Mouse (Mus musculus) CH12.LX (cell line): ENCODE measurements around the gene Ly75. TPM values are rescaled to one million over a fixed set of nuclear protein-coding genes. Genes with fewer than 3 reads are reported as not detected.
A peak's percentile ranks its signal among the peaks of the same experiment; 100 is the strongest.

Source experiments
- DNase-seq: peaks from one replicate; pipeline ENCODE4 v3.0.0-alpha.2; 2013; ENCODE audit errors: extremely low read depth
- H3K27ac ChIP-seq: 2 replicates; pipeline ENCODE4 v1.5.1; 2012; ENCODE audit warnings: low read depth, mild to moderate bottlenecking, control low read depth, moderate library complexity; ENCODE audit not compliant: insufficient read depth
- H3K27me3 ChIP-seq: replicated peaks from 2 replicates; pipeline ENCODE3; 2012; ENCODE audit warnings: inconsistent platforms
- H3K36me3 ChIP-seq, 2 experiments: replicated peaks in 1 of 2; 2 replicates each; pipeline versions ENCODE3 to v1.6.1; 2012; ENCODE audit warnings: inconsistent platforms in 1 of 2, low read length in 1 of 2, mild to moderate bottlenecking in 1 of 2, mixed read lengths in 1 of 2, moderate library complexity in 1 of 2; ENCODE audit not compliant: control insufficient read depth in 1 of 2, insufficient read depth in 1 of 2
- H3K4me1 ChIP-seq, 2 experiments: 2 replicates each; pipeline ENCODE4 v1.6.1; 2012; ENCODE audit warnings: inconsistent platforms in 1 of 2, moderate library complexity in 1 of 2; ENCODE audit not compliant: insufficient read depth in 2 of 2, control insufficient read depth in 1 of 2
- H3K4me2 ChIP-seq: 2 replicates; pipeline ENCODE4 v1.6.1; 2012; ENCODE audit warnings: low read depth, mild to moderate bottlenecking, control low read depth; ENCODE audit not compliant: poor library complexity, insufficient read depth, severe bottlenecking
- H3K4me3 ChIP-seq, 3 experiments: fragments of 150-350 bp in 1 of 3; sonication (generic) in 1 of 3; replicated peaks in 1 of 3; 2 replicates each; pipeline versions ENCODE3 to v1.5.1; 2011 to 2012; ENCODE audit warnings: low read depth in 2 of 3, low read length in 2 of 3, mild to moderate bottlenecking in 2 of 3, moderate library complexity in 2 of 3, control low read depth in 1 of 3, improper control_type of control experiment in 1 of 3, inconsistent platforms in 1 of 3, mixed read lengths in 1 of 3; ENCODE audit not compliant: poor library complexity in 1 of 3
- H3K79me2 ChIP-seq: replicated peaks from 2 replicates; pipeline ENCODE4 v1.6.1; 2012; ENCODE audit warnings: mild to moderate bottlenecking, moderate library complexity; ENCODE audit not compliant: control insufficient read depth, poor library complexity, insufficient read depth, severe bottlenecking; ENCODE audit errors: extremely low read depth
- H3K9ac ChIP-seq: 2 replicates; pipeline ENCODE4 v1.6.1; 2012; ENCODE audit warnings: low read depth, mild to moderate bottlenecking, control low read depth, moderate library complexity; ENCODE audit not compliant: insufficient read depth
- H3K9me3 ChIP-seq: replicated peaks from 2 replicates; pipeline ENCODE3; 2012; ENCODE audit warnings: low read length, inconsistent platforms, mixed read lengths
- ELF1 ChIP-seq: IDR thresholded peaks from 2 replicates; pipeline ENCODE4 v1.6.1; 2014; ENCODE audit warnings: low read depth, mild to moderate bottlenecking, inconsistent platforms, low read length, improper control_type of control experiment
- EP300 ChIP-seq: IDR thresholded peaks from 2 replicates; pipeline ENCODE4 v1.6.1; 2011; ENCODE audit warnings: low read length, improper control_type of control experiment
- ETS1 ChIP-seq: conservative IDR thresholded peaks from 2 replicates; pipeline ENCODE4 v1.6.1; 2012; ENCODE audit warnings: low read depth, mild to moderate bottlenecking, inconsistent platforms, low read length, improper control_type of control experiment, moderate library complexity
- HCFC1 ChIP-seq: IDR thresholded peaks from 2 replicates; pipeline ENCODE4 v1.6.1; 2012; ENCODE audit warnings: low read depth, mild to moderate bottlenecking, inconsistent platforms, low read length, improper control_type of control experiment
- JUN ChIP-seq: IDR thresholded peaks from 2 replicates; pipeline ENCODE4 v1.6.1; 2011; ENCODE audit warnings: low read depth, mild to moderate bottlenecking, low read length, improper control_type of control experiment, moderate library complexity; ENCODE audit not compliant: insufficient read depth
- KAT2A ChIP-seq: IDR thresholded peaks from 2 replicates; pipeline ENCODE4 v1.6.1; 2012; ENCODE audit warnings: low read length, improper control_type of control experiment, inconsistent platforms; ENCODE audit not compliant: insufficient replicate concordance
- MAZ ChIP-seq: IDR thresholded peaks from 2 replicates; pipeline ENCODE4 v1.6.1; 2012; ENCODE audit warnings: low read depth, mild to moderate bottlenecking, inconsistent platforms, low read length, improper control_type of control experiment, moderate library complexity
- NELFE ChIP-seq: IDR thresholded peaks from 2 replicates; pipeline ENCODE4 v1.6.1; 2011; ENCODE audit warnings: low read depth, low read length, improper control_type of control experiment
- POLR2A ChIP-seq: IDR thresholded peaks from 2 replicates; pipeline ENCODE4 v1.6.1; 2011; ENCODE audit warnings: low read depth, mild to moderate bottlenecking, improper control_type of control experiment, low read length
- RCOR1 ChIP-seq: conservative IDR thresholded peaks from 2 replicates; pipeline ENCODE4 v1.6.1; 2012; ENCODE audit warnings: low read depth, mild to moderate bottlenecking, inconsistent platforms, low read length, improper control_type of control experiment
- SIN3A ChIP-seq: IDR thresholded peaks from 2 replicates; pipeline ENCODE4 v1.6.1; 2012; ENCODE audit warnings: low read length, improper control_type of control experiment, inconsistent platforms
- TBP ChIP-seq: conservative IDR thresholded peaks from 2 replicates; pipeline ENCODE4 v1.6.1; 2011; ENCODE audit warnings: low read depth, low read length, improper control_type of control experiment
- UBTF ChIP-seq: IDR thresholded peaks from 2 replicates; pipeline ENCODE4 v1.6.1; 2012; ENCODE audit warnings: low read depth, mild to moderate bottlenecking, inconsistent platforms, low read length, improper control_type of control experiment, moderate library complexity
- ZKSCAN1 ChIP-seq: IDR thresholded peaks from 2 replicates; pipeline ENCODE4 v1.6.1; 2012; ENCODE audit warnings: low read depth, inconsistent platforms, low read length, improper control_type of control experiment, borderline replicate concordance
- dilution Hi-C: fragments of 300-500 bp; cut with MboI; formaldehyde crosslinking; loops from 2 replicates; pipeline ENCODE4 v1.14.3; 2020; ENCODE audit warnings: low sequenced_read_pairs; ENCODE audit not compliant: extremely low pct_unique_long_range_greater_than_20kb, extremely low pct_ligation_motif_present
- in situ Hi-C: fragments of 300-500 bp; cut with MboI; formaldehyde crosslinking; loops from 3 replicates; pipeline ENCODE4 v1.14.3; 2019; ENCODE audit warnings: low sequenced_read_pairs, low pct_ligation_motif_present, low pct_unique_long_range_greater_than_20kb, mixed read lengths
- polyA plus RNA-seq: library from polyadenylated mRNA; unstranded; fragments of >175 nt; gene quantifications from 2 replicates; pipeline ENCODE4 v1.2.1, GENCODE M21; 2012; ENCODE audit warnings: low read depth; ENCODE audit not compliant: insufficient read length
- total RNA-seq, 2 experiments: library from RNA; depleted of rRNA; stranded (reverse); fragments of 300-350 nt in 1 of 2; fragments of >200 nt in 1 of 2; gene quantifications; 2 replicates each; pipeline ENCODE4 v1.2.3; 2012 to 2014

The Ly75 gene
- total and polyA plus RNA-seq, 3 experiments, result 10.6 to 32.2 (median 13.8) TPM

DNA sequence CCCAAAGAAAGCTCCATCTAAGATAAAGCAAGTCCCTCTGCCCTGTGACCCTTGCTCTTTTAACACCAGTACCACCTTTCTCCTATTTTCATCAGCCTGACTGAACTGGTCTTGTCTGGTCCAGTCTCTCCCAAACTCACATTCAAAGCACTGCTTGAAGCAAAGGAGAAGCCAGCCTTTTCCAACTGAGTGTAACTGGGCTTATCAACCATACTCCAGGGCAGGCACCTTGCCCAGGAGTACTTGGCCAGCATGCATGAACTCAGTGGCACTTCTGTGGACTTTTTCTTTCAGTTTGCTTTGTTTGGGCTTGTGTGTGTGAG, 1.6 kb upstream of the Ly75 start:
- H3K4me1 ChIP-seq, result peaks cover 6 to 10% of the 10 kb centered on the region in 2 experiments
- TF ChIP-seq ELF1, result no peak
- TF ChIP-seq POLR2A, result no peak
- TF ChIP-seq ZKSCAN1, result no peak
- TF ChIP-seq NELFE, result no peak
- no peak for TF ChIP-seq RCOR1
- no peak for TF ChIP-seq JUN
- TF ChIP-seq SIN3A, result no peak
- TF ChIP-seq KAT2A, result no peak
- no peak for TF ChIP-seq HCFC1
- no peak for TF ChIP-seq EP300
- TF ChIP-seq TBP, result no peak
- no peak for TF ChIP-seq ETS1
- TF ChIP-seq UBTF, result no peak
- no peaks in the 10 kb centered on the region for H3K9me3 ChIP-seq
- no peak overlapping the region for H3K27ac ChIP-seq
- in situ Hi-C loops, result no loop called here
- no peak for DNase-seq
- H3K9ac ChIP-seq, result no peak overlapping the region
- peaks cover 5% of the 10 kb centered on the region; the same call in 1 of the 2 replicates for H3K79me2 ChIP-seq
- no peak overlapping the region for H3K4me3 ChIP-seq
- peaks cover 0 to 3% of the 10 kb centered on the region in 2 experiments for H3K36me3 ChIP-seq
- dilution Hi-C loops, result no loop called here
- H3K4me2 ChIP-seq, result peak overlapping the region; percentile 9
- H3K27me3 ChIP-seq, result peaks cover 3% of the 10 kb centered on the region

DNA sequence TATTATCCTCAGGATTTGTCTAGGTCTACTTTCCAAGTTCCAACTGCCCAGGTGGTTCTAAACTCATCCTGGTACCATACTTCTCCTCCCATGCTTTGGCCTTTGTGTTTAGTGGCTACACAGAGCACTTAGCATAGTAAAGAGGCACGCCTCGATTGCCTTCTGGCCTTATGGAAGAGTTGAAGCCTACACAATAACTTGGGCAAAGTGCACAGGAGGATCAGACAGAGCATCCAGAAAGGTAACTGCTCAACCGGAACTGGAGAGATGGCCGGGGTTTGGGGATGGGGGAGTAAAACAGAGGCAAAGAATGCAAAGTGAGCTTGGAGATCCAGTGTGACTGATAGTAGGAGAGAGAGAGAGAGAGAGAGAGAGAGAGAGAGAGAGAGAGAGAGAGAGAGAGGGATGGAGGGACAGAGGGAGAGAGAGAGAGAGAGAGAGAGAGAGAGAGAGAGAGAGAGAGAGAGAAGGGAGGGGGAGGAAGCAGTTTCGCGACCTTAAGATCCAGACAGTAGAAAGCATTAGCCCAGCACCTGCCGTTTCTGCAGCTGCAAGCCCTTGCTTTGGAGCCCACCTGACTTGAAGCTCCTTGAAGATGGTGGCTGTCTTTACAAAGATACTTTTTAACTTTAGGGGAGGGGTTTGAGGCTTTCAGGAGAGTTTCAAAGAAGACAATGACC, 1.1 kb upstream of the Ly75 start:
- H3K9me3 ChIP-seq, result no peaks in the 10 kb centered on the region
- no peak overlapping the region for H3K4me3 ChIP-seq
- peaks cover 6 to 10% of the 10 kb centered on the region in 2 experiments for H3K4me1 ChIP-seq
- H3K36me3 ChIP-seq, result peaks cover 0 to 3% of the 10 kb centered on the region in 2 experiments
- no peak overlapping the region for H3K27ac ChIP-seq
- DNase-seq, result no peak
- dilution Hi-C loops (no loop called here), in situ Hi-C loops (no loop called here)
- peak overlapping the region; percentile 9; the same call in 1 of the 2 replicates for H3K4me2 ChIP-seq
- H3K79me2 ChIP-seq, result peaks cover 5% of the 10 kb centered on the region; the same call in 1 of the 2 replicates
- H3K27me3 ChIP-seq, result peaks cover 3% of the 10 kb centered on the region
- no peak for TF ChIP-seq SIN3A
- 0 out of 2 replicates have a peak, but pooled peaks have one; percentile 32 for TF ChIP-seq MAZ
- no peak overlapping the region for H3K9ac ChIP-seq
